Mouse (Mus musculus) thymus, adult 2 months (tissue): ENCODE measurements at regions not wholly inside any gene's neighbourhood (a gene's known extent, or its start where the extent isn't known, plus 50 kb on each side); places are given as distances from the start of the nearest gene placed in this dataset.

Experiments
- DNase-seq: peaks from one replicate; pipeline ENCODE4 v3.0.0; 2021
- H3K27ac ChIP-seq: fragments of 200-500 bp; 2 replicates; pipeline ENCODE4 v1.5.1; 2012; ENCODE audit warnings: low read length, control low read depth; ENCODE audit not compliant: control insufficient read depth, insufficient read depth
- H3K27me3 ChIP-seq: fragments of 200-500 bp; 2 replicates; pipeline ENCODE4 v1.6.1; 2012; ENCODE audit warnings: mild to moderate bottlenecking, low read length, moderate library complexity, mixed read lengths; ENCODE audit not compliant: control insufficient read depth, insufficient read depth
- H3K36me3 ChIP-seq: fragments of 200-500 bp; 2 replicates; pipeline ENCODE4 v1.6.1; 2012; ENCODE audit warnings: mild to moderate bottlenecking, low read length, moderate library complexity; ENCODE audit not compliant: control insufficient read depth, insufficient read depth
- H3K4me1 ChIP-seq: fragments of 200-500 bp; replicated peaks from 2 replicates; pipeline ENCODE4 v1.6.1; 2012; ENCODE audit warnings: low read length; ENCODE audit not compliant: control insufficient read depth, insufficient read depth
- H3K4me3 ChIP-seq: fragments of 200-500 bp; 2 replicates; pipeline ENCODE4 v1.5.1; 2012; ENCODE audit warnings: mild to moderate bottlenecking, low read length, control low read depth, moderate library complexity; ENCODE audit not compliant: control insufficient read depth, insufficient read depth
- CTCF ChIP-seq: fragments of 200-500 bp; IDR thresholded peaks from 2 replicates; pipeline ENCODE4 v1.5.1; 2012; ENCODE audit warnings: mild to moderate bottlenecking, control low read depth, low read length, moderate library complexity, borderline replicate concordance; ENCODE audit not compliant: control insufficient read depth, poor library complexity, insufficient read depth; ENCODE audit errors: extremely low read depth
- POLR2A ChIP-seq: fragments of 200-500 bp; IDR thresholded peaks from 2 replicates; pipeline ENCODE4 v1.6.1; 2012; ENCODE audit warnings: mild to moderate bottlenecking, low read length, control low read depth, moderate library complexity; ENCODE audit not compliant: control insufficient read depth, poor library complexity, insufficient read depth; ENCODE audit errors: extremely low read depth
- WGBS: fragments of 180-500 bp; shearing (Covaris S2); methylation state at CpG from one replicate; pipeline ENCODE4 v1.1.7; 2018; 5-methylcytosine and 5-hydroxymethylcytosine counted together

- DNase-seq: no peak
- Histone ChIP-seq H3K36me3 (no peaks in the 10 kb centered on the region), H3K4me1 (no peaks in the 10 kb centered on the region), H3K27ac (no peak overlapping the region), H3K27me3 (no peaks in the 10 kb centered on the region), H3K4me3 (no peak overlapping the region)
- 92% methylated on average over 5 of the region's 5 CpGs for WGBS
- no peak for TF ChIP-seq POLR2A
- no peak for TF ChIP-seq CTCF
Measured at GRCm38 (mm10) chr5:51783523-51783922, 216.0 kb upstream of the Ppargc1a start.

GRCm38 (mm10) chr5:51783099-51783498, 215.6 kb upstream of the Ppargc1a start:
- no peak for TF ChIP-seq POLR2A
- no peak for TF ChIP-seq CTCF
- Histone ChIP-seq H3K27me3 (no peaks in the 10 kb centered on the region), H3K4me3 (no peak overlapping the region), H3K4me1 (no peaks in the 10 kb centered on the region), H3K27ac (no peak overlapping the region), H3K36me3 (no peaks in the 10 kb centered on the region)
- no peak for DNase-seq
- 92% methylated on average over 9 of the region's 9 CpGs for WGBS

DNA sequence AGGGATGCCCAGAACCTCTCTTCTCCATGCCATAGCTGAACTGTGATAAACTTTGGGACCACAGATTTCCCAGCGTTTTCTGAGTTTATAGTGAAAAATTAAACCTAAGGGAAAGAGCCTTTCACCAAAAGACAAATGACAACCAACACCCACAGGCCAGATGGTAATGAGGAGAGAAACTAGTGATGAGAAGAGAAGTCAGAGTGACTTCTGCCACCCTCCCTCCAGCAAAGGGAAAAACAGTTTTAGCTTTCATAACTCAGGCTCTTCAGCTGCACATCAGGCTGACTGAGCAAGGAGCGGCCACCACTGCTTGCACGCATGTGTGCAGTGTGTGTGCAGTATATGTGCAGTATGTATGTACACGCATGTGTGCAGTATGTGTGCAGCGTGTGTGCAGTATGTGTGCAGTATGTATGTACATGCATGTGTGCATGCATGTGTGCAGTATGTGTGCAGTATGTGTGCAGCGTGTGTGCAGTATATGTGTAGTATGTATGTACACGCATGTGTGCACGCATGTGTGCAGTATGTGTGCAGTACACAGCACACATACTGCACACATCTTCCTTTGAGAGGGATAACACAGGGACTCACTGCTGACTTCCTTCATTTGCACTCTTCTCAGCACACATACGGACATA, 208.1 kb upstream of the Ppargc1a start:
- Histone ChIP-seq H3K36me3 (no peaks in the 10 kb centered on the region), H3K27me3 (no peaks in the 10 kb centered on the region), H3K4me3 (no peak overlapping the region), H3K4me1 (no peaks in the 10 kb centered on the region), H3K27ac (no peak overlapping the region)
- TF ChIP-seq CTCF (no peak), POLR2A (no peak)
- 96% methylated on average over 9 of the region's 9 CpGs for WGBS
- DNase-seq: no peak

- Histone ChIP-seq H3K27me3 (no peaks in the 10 kb centered on the region), H3K4me3 (no peak overlapping the region), H3K4me1 (no peaks in the 10 kb centered on the region), H3K36me3 (no peaks in the 10 kb centered on the region), H3K27ac (no peak overlapping the region)
- DNase-seq: no peak
- TF ChIP-seq POLR2A (no peak), CTCF (no peak)
- 94% methylated on average over 2 of the region's 2 CpGs for WGBS
Measured at GRCm38 (mm10) chr5:51771655-51772054, 204.1 kb upstream of the Ppargc1a start.

GRCm38 (mm10) chr5:51766111-51766510, 198.6 kb upstream of the Ppargc1a start:
- no peak for DNase-seq
- TF ChIP-seq POLR2A (no peak), CTCF (no peak)
- H3K27me3 ChIP-seq: no peaks in the 10 kb centered on the region
- no peaks in the 10 kb centered on the region for H3K4me1 ChIP-seq
- no peak overlapping the region for H3K27ac ChIP-seq
- no peaks in the 10 kb centered on the region for H3K36me3 ChIP-seq
- no peak overlapping the region for H3K4me3 ChIP-seq
- WGBS: 91% methylated on average over 3 of the region's 3 CpGs

DNA sequence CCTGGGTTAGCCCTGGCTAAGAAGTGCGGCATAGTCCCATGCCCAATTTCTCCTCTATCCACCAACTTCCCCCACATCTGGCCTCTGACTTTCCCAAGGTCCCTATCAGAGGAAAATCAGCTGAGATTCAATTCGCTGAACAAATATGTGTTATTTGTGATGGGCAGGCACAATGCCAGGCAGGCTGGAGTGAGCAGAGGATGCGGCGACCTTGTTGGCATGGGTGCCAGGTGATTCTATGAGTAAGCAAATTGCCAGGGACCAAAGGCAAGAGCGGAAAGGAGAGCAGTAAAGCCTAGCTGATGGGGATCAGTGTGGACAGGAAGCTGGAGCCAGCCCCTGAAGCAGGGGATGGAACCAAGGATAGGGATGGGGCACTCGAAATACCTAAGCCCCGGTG, 196.9 kb upstream of the Ppargc1a start:
- no peak for DNase-seq
- TF ChIP-seq CTCF: no peak
- TF ChIP-seq POLR2A: no peak
- 98% methylated on average over 7 of the region's 7 CpGs for WGBS
- Histone ChIP-seq H3K27ac (no peak overlapping the region), H3K4me1 (no peaks in the 10 kb centered on the region), H3K4me3 (no peak overlapping the region), H3K36me3 (no peaks in the 10 kb centered on the region), H3K27me3 (no peaks in the 10 kb centered on the region)

DNA sequence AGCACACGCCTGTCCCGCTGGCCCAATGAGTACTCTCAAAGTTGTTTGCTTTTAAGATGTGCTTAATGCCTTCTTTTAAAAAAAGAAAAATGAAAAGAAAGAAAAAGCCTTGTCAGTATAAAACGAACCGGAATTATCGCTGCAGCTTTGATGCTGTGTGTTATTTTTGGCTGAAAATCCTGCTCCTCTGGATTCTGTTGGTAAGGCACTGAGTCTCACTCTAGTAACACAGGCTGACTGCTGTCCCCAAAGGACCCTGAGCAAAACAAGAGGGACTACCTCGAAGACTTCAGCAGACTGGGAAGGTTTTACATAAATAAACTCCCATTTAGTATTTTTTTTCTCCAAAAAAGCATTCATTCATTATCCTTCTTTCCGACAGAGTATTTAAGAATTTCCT, 196.1 kb upstream of the Ppargc1a start:
- WGBS: 91% methylated on average over 7 of the region's 7 CpGs
- Histone ChIP-seq H3K27me3 (no peaks in the 10 kb centered on the region), H3K27ac (no peak overlapping the region), H3K4me1 (no peaks in the 10 kb centered on the region), H3K36me3 (no peaks in the 10 kb centered on the region), H3K4me3 (no peak overlapping the region)
- DNase-seq: no peak
- TF ChIP-seq POLR2A: no peak
- TF ChIP-seq CTCF: no peak
